Mouse (Mus musculus) CH12F3 (cell line): ENCODE data around the gene Kif3a.

Experiments used
- in situ Hi-C: fragments of 300-500 bp; cut with MboI; formaldehyde crosslinking; loops from 2 replicates; pipeline ENCODE4 v1.14.3; 2020; ENCODE audit warnings: low sequenced_read_pairs

The Kif3a gene

GRCm38 (mm10) chr11:53567224-53568014, at the start of gene Kif3a:
Kif3a (plus strand) TSS chr11:53567379.
- in situ Hi-C loops, result no loop called here

GRCm38 (mm10) chr11:53518759-53519158, 48.4 kb upstream of the Kif3a start:
- in situ Hi-C loops, result no loop called here

- in situ Hi-C loops, result no loop called here
Observed at GRCm38 (mm10) chr11:53519207-53520121, 47.7 kb upstream of the Kif3a start, which contains the start of gene Sept8. Sept8 (plus strand) TSS chr11:53519257.

GRCm38 (mm10) chr11:53520122-53520978, 46.8 kb upstream of the Kif3a start:
- in situ Hi-C loops, result no loop called here

- in situ Hi-C loops, result no loop called here
Observed at GRCm38 (mm10) chr11:53521120-53521820, 45.9 kb upstream of the Kif3a start.

GRCm38 (mm10) chr11:53521821-53522131, 45.4 kb upstream of the Kif3a start:
- in situ Hi-C loops, result no loop called here

GRCm38 (mm10) chr11:53522362-53522761, 44.8 kb upstream of the Kif3a start:
- in situ Hi-C loops, result no loop called here

GRCm38 (mm10) chr11:53522930-53523329, 44.2 kb upstream of the Kif3a start:
- in situ Hi-C loops, result no loop called here

GRCm38 (mm10) chr11:53523545-53524405, 43.4 kb upstream of the Kif3a start:
- in situ Hi-C loops, result no loop called here

GRCm38 (mm10) chr11:53524905-53525304, 42.3 kb upstream of the Kif3a start:
- in situ Hi-C loops, result no loop called here

GRCm38 (mm10) chr11:53525461-53525860, 41.7 kb upstream of the Kif3a start:
- in situ Hi-C loops, result no loop called here

- in situ Hi-C loops, result no loop called here
Observed at GRCm38 (mm10) chr11:53528397-53529252, 38.6 kb upstream of the Kif3a start.

GRCm38 (mm10) chr11:53529253-53529557, 38.0 kb upstream of the Kif3a start:
- in situ Hi-C loops, result no loop called here

GRCm38 (mm10) chr11:53530001-53530400, 37.2 kb upstream of the Kif3a start:
- in situ Hi-C loops, result no loop called here

- in situ Hi-C loops, result no loop called here
Observed at GRCm38 (mm10) chr11:53531578-53532230, 35.5 kb upstream of the Kif3a start.

- in situ Hi-C loops, result no loop called here
Observed at GRCm38 (mm10) chr11:53532231-53532620, 35.0 kb upstream of the Kif3a start.

GRCm38 (mm10) chr11:53539002-53539491, 28.1 kb upstream of the Kif3a start:
- in situ Hi-C loops, result no loop called here

GRCm38 (mm10) chr11:53540394-53540793, 26.8 kb upstream of the Kif3a start:
- in situ Hi-C loops, result no loop called here
